Mouse (Mus musculus): ENCODE measurements around the gene Zbtb17. TPM values are rescaled to one million over a fixed set of nuclear protein-coding genes. Genes with fewer than 3 reads are reported as not detected.

Gene Zbtb17
- polyA plus RNA-seq, 1 experiment from 2014 or later: 11.4 TPM

GRCm38 (mm10) chr4:141429381-141429780 lies 15.1 kb upstream of the Zbtb17 start:
- Histone ChIP-seq H3K27ac (no peak overlapping the region), H3K4me2 (no peak overlapping the region), H3K27me3 (peaks cover 44% of the 10 kb centered on the region), H3K4me3 (replicated peaks) (no peak overlapping the region), H3K9ac (no peak overlapping the region), H3K36me3 (no peaks in the 10 kb centered on the region), H3K9me3 (replicated peaks) (no peaks in the 10 kb centered on the region), H3K4me1 (replicated peaks) (peaks cover 10% of the 10 kb centered on the region)
- WGBS (ENCODE audit: insufficient replicate concordance): 59% methylated on average over 6 of the region's 6 CpGs
- no peak for DNase-seq
- ATAC-seq (ENCODE audit: low read depth): no peak

GRCm38 (mm10) chr4:141429847-141430246 lies 14.6 kb upstream of the Zbtb17 start:
- H3K4me1 ChIP-seq (replicated peaks): peaks cover 10% of the 10 kb centered on the region
- 43% methylated on average over 9 of the region's 9 CpGs for WGBS (ENCODE audit: insufficient replicate concordance)
- no peak overlapping the region for H3K4me2 ChIP-seq
- ATAC-seq (ENCODE audit: low read depth) (no peak), DNase-seq (no peak)
- peaks cover 41% of the 10 kb centered on the region for H3K27me3 ChIP-seq
- no peaks in the 10 kb centered on the region for H3K9me3 ChIP-seq (replicated peaks)
- H3K27ac ChIP-seq: no peak overlapping the region
- no peak overlapping the region for H3K9ac ChIP-seq
- H3K36me3 ChIP-seq: no peaks in the 10 kb centered on the region
- no peak overlapping the region for H3K4me3 ChIP-seq (replicated peaks)

GRCm38 (mm10) chr4:141430997-141431396 lies 13.5 kb upstream of the Zbtb17 start:
- WGBS (ENCODE audit: insufficient replicate concordance): 25% methylated on average over 9 of the region's 9 CpGs

GRCm38 (mm10) chr4:141432666-141433065 lies 11.8 kb upstream of the Zbtb17 start:
- 65% methylated on average over 14 of the region's 14 CpGs for WGBS (ENCODE audit: insufficient replicate concordance)
- H3K4me3 ChIP-seq (replicated peaks): no peak overlapping the region
- no peak overlapping the region for H3K9ac ChIP-seq
- H3K36me3 ChIP-seq: no peaks in the 10 kb centered on the region
- H3K4me1 ChIP-seq (replicated peaks): no peaks in the 10 kb centered on the region
- H3K9me3 ChIP-seq (replicated peaks): no peaks in the 10 kb centered on the region
- DNase-seq: no peak
- no peak overlapping the region for H3K27ac ChIP-seq
- no peak for ATAC-seq (ENCODE audit: low read depth)
- H3K4me2 ChIP-seq: no peak overlapping the region
- peaks cover 14% of the 10 kb centered on the region for H3K27me3 ChIP-seq

More at GRCm38 (mm10) chr4:141430997-141431396, 13.5 kb upstream of the Zbtb17 start:
- no peak overlapping the region for H3K4me2 ChIP-seq
- H3K4me3 ChIP-seq (replicated peaks): no peak overlapping the region
- H3K9ac ChIP-seq: no peak overlapping the region
- no peaks in the 10 kb centered on the region for H3K9me3 ChIP-seq (replicated peaks)
- ATAC-seq (ENCODE audit: low read depth) (no peak), DNase-seq (no peak)
- no peaks in the 10 kb centered on the region for H3K36me3 ChIP-seq
- no peak overlapping the region for H3K27ac ChIP-seq
- H3K4me1 ChIP-seq (replicated peaks): peaks cover 3% of the 10 kb centered on the region; the same call in 1 of the 2 replicates
- H3K27me3 ChIP-seq: peaks cover 30% of the 10 kb centered on the region

- peaks cover 9% of the 10 kb centered on the region for H3K27me3 ChIP-seq
- no peak overlapping the region for H3K9ac ChIP-seq
- 74% methylated on average over 18 of the region's 18 CpGs for WGBS (ENCODE audit: insufficient replicate concordance)
- no peak overlapping the region for H3K4me2 ChIP-seq
- no peaks in the 10 kb centered on the region for H3K4me1 ChIP-seq (replicated peaks)
- no peak for DNase-seq
- no peak overlapping the region for H3K27ac ChIP-seq
- no peak overlapping the region for H3K4me3 ChIP-seq (replicated peaks)
- no peak for ATAC-seq (ENCODE audit: low read depth)
- no peaks in the 10 kb centered on the region for H3K9me3 ChIP-seq (replicated peaks)
- H3K36me3 ChIP-seq: no peaks in the 10 kb centered on the region
These were observed 11.3 kb upstream of the Zbtb17 start for GRCm38 (mm10) chr4:141433191-141433590.

GRCm38 (mm10) chr4:141435974-141436373 lies 8.5 kb upstream of the Zbtb17 start, which contains the start of gene Srarp:
Gene Srarp (minus strand): TSS chr4:141436105.
- no peaks in the 10 kb centered on the region for H3K27me3 ChIP-seq
- 63% methylated on average over 1 of the region's 1 CpGs for WGBS (ENCODE audit: insufficient replicate concordance)

GRCm38 (mm10) chr4:141439083-141439803 lies 5.2 kb upstream of the Zbtb17 start:
- H3K27me3 ChIP-seq: no peaks in the 10 kb centered on the region
- ATAC-seq (ENCODE audit: low read depth) (no peak), DNase-seq (no peak)
- no peak overlapping the region for H3K9ac ChIP-seq
- H3K4me1 ChIP-seq (replicated peaks): peaks cover 10% of the 10 kb centered on the region
- WGBS (ENCODE audit: insufficient replicate concordance): 65% methylated on average over 12 of the region's 12 CpGs
- no peak overlapping the region for H3K4me2 ChIP-seq
- H3K36me3 ChIP-seq: no peaks in the 10 kb centered on the region
- H3K27ac ChIP-seq: no peak overlapping the region
- H3K9me3 ChIP-seq (replicated peaks): no peaks in the 10 kb centered on the region
- no peak overlapping the region for H3K4me3 ChIP-seq (replicated peaks)

More at GRCm38 (mm10) chr4:141435974-141436373, 8.5 kb upstream of the Zbtb17 start, which contains the start of gene Srarp:
- DNase-seq: no peak
- H3K36me3 ChIP-seq: no peaks in the 10 kb centered on the region
- H3K9me3 ChIP-seq (replicated peaks): no peaks in the 10 kb centered on the region
- ATAC-seq (ENCODE audit: low read depth): no peak
- no peak within 1 kb of the TSS for H3K9ac ChIP-seq
- H3K4me2 ChIP-seq: no peak within 1 kb of the TSS
- no peaks in the 10 kb centered on the region for H3K4me1 ChIP-seq (replicated peaks)
- H3K27ac ChIP-seq: no peak within 1 kb of the TSS
- H3K4me3 ChIP-seq (replicated peaks): no peak within 1 kb of the TSS

- H3K4me2 ChIP-seq: no peak overlapping the region
- no peaks in the 10 kb centered on the region for H3K27me3 ChIP-seq
- H3K4me1 ChIP-seq (replicated peaks): peaks cover 20% of the 10 kb centered on the region
- ATAC-seq (ENCODE audit: low read depth): no peak
- no peaks in the 10 kb centered on the region for H3K9me3 ChIP-seq (replicated peaks)
- no peak overlapping the region for H3K4me3 ChIP-seq (replicated peaks)
- no peaks in the 10 kb centered on the region for H3K36me3 ChIP-seq
- H3K27ac ChIP-seq: no peak overlapping the region
- DNase-seq: no peak
- no peak overlapping the region for H3K9ac ChIP-seq
These were observed 3.6 kb upstream of the Zbtb17 start for GRCm38 (mm10) chr4:141440877-141441276.

GRCm38 (mm10) chr4:141443641-141444429 lies 619 bp upstream of the Zbtb17 start:
- H3K4me1 ChIP-seq (replicated peaks): peaks cover 31% of the 10 kb centered on the region
- no peaks in the 10 kb centered on the region for H3K27me3 ChIP-seq
- ATAC-seq (ENCODE audit: low read depth): no peak; the same call in none of the 2 replicates
- H3K9me3 ChIP-seq (replicated peaks): no peaks in the 10 kb centered on the region
- H3K27ac ChIP-seq: no peak overlapping the region; the same call in 1 of the 2 replicates
- H3K4me3 ChIP-seq (replicated peaks): peak overlapping the region; percentile 99
- 24% methylated on average over 11 of the region's 11 CpGs for WGBS (ENCODE audit: insufficient replicate concordance)
- DNase-seq: no peak
- H3K4me2 ChIP-seq: peak overlapping the region; percentile 92
- H3K36me3 ChIP-seq: peaks cover 23% of the 10 kb centered on the region
- H3K9ac ChIP-seq: peak overlapping the region; percentile 91

- H3K4me3 ChIP-seq (replicated peaks): peak overlapping the region; percentile 99
- peaks cover 31% of the 10 kb centered on the region for H3K4me1 ChIP-seq (replicated peaks)
- H3K27ac ChIP-seq: peak overlapping the region; percentile 64; the same call in 1 of the 2 replicates
- H3K9me3 ChIP-seq (replicated peaks): no peaks in the 10 kb centered on the region
- DNase-seq (no peak), ATAC-seq (ENCODE audit: low read depth) (no peak)
- peak overlapping the region; percentile 92 for H3K4me2 ChIP-seq
- H3K36me3 ChIP-seq: peaks cover 35% of the 10 kb centered on the region
- no peaks in the 10 kb centered on the region for H3K27me3 ChIP-seq
- peak overlapping the region; percentile 91 for H3K9ac ChIP-seq
- 18% methylated on average over 14 of the region's 14 CpGs for WGBS (ENCODE audit: insufficient replicate concordance)
These were observed 870 bp downstream of the Zbtb17 start for GRCm38 (mm10) chr4:141445328-141445720.

GRCm38 (mm10) chr4:141446211-141446610 lies 1.8 kb downstream of the Zbtb17 start:
- Histone ChIP-seq H3K27ac (no peak overlapping the region), H3K4me2 (peak overlapping the region; percentile 92; the same call in 1 of the 2 replicates), H3K4me3 (replicated peaks) (no peak overlapping the region), H3K36me3 (peaks cover 36% of the 10 kb centered on the region), H3K9ac (no peak overlapping the region), H3K4me1 (replicated peaks) (peaks cover 31% of the 10 kb centered on the region), H3K27me3 (no peaks in the 10 kb centered on the region), H3K9me3 (replicated peaks) (no peaks in the 10 kb centered on the region)
- WGBS (ENCODE audit: insufficient replicate concordance): 72% methylated on average over 7 of the region's 7 CpGs
- DNase-seq (no peak), ATAC-seq (ENCODE audit: low read depth) (no peak)

Data from liver, embryonic 13.5 days (tissue).